Mouse (Mus musculus) right cerebral cortex, adult 18-20 months (tissue): ENCODE results near the gene Trim9.

Experiments used
- DNase-seq: peaks from one replicate; pipeline ENCODE4 v3.0.0; 2022; ENCODE audit warnings: mixed read lengths

The Trim9 gene

DNA sequence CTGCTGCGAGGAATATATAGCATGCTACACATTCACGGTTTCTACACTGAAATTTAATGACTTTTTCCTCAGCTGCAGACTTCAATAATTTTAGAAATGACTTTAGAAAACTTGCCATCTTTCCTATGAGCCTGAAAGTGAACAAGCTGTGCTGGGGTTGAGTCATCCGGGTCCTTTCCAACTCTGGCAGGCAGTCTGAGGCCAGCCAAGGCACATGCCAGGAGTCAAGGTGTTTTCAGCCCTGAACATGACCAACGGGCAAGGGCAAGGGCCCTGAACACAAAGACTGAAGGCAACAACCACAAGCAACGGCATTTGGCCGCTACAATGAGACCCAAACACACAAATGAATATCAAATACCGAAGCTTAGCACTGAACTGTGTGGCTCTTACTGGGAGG, 21.6 kb downstream of the Trim9 start:
- no peak for DNase-seq

DNA sequence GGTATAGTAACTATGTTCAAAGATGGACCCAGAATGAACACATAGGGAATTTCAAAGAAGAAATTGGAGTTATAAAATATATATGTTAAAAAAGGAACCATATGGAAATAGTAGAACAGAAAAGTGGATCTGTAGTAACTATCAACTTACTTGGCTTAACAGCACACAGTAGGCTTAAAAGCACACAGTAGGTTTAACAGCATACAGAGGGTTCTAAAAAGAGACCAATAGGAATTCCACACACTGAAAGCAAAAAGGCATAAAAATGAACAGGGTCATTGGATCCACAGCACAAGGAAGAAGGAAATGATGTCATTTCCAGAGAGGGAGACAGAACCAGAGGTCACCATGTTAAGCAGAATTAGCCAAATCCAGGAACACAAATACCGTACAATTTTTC, 24.6 kb downstream of the Trim9 start:
- DNase-seq = no peak

DNA sequence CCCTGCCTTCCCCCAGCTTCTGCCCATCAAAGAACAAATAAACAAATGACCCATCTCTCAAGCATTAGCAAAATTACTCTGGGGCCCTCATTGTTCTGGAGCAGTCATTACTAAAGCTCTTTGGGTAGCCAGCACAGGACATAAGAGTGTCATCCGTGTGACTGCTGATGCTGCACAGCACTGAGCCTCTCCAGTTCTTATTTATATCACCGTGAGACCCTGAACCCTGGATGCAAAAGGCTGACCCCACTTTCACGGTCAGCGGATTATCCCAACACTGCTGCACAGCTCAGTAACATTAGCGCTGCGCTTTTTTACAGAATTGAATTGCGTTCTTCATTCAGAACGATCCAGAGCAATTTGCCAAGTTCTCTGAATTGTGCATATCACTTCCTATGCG, 31.3 kb downstream of the Trim9 start:
- DNase-seq = no peak

GRCm38 (mm10) chr12:70307881-70308280, 39.5 kb downstream of the Trim9 start:
- no peak for DNase-seq

- DNase-seq = no peak
Observed at GRCm38 (mm10) chr12:70307062-70307461, 40.4 kb downstream of the Trim9 start.

DNA sequence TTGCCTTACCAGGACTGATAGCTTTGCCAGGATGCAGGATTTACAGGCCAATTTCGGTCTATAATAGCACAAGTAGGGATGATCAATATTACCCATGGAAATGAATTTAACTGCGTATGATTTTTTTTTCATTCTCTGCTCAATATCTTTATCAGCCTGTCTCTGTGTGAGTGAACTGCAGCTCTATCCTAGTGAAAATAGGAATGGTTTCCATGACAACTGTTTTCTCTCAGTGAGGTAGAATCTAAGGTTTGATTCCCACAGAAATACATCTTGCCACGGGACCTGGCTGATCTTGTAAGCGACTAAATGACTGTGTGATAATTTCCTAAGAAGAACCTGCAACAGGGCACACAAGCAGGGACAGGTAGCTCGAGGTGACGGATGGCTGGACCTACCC, 43.4 kb downstream of the Trim9 start:
- no peak for DNase-seq

GRCm38 (mm10) chr12:70303525-70303924, 43.9 kb downstream of the Trim9 start:
- DNase-seq = no peak

DNA sequence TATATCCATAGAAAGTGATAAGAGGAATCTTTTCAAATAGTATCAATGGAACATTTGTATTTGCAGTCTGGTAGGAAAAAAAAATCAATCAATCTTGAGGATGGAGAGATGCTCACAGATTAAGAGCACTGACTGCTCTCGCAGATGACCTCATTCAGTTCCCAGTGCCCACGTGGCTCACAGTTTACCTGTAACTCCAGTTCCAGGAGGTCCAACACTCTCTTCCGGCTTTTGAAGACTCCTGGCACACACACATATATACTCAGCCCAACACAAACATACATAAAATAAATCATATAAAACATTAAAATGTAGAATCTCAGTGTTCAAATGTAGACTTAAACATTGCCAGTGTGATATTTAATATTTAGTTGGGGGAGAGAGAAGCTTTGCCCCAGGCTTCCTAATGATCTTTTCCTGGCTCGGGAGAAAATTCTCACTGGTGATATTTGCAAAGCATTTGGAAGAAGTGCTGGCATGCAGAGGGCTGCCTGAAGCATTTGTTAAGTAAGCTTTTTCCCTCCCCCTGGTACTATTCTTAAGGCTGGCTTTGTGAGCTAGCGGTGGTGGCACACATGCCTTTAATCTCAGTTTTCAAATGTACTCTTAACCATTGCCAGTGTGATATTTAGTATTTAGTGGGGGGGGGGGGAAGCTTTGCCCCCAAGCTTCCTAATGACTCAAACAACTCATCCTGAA, 45.2 kb downstream of the Trim9 start:
- no peak for DNase-seq

DNA sequence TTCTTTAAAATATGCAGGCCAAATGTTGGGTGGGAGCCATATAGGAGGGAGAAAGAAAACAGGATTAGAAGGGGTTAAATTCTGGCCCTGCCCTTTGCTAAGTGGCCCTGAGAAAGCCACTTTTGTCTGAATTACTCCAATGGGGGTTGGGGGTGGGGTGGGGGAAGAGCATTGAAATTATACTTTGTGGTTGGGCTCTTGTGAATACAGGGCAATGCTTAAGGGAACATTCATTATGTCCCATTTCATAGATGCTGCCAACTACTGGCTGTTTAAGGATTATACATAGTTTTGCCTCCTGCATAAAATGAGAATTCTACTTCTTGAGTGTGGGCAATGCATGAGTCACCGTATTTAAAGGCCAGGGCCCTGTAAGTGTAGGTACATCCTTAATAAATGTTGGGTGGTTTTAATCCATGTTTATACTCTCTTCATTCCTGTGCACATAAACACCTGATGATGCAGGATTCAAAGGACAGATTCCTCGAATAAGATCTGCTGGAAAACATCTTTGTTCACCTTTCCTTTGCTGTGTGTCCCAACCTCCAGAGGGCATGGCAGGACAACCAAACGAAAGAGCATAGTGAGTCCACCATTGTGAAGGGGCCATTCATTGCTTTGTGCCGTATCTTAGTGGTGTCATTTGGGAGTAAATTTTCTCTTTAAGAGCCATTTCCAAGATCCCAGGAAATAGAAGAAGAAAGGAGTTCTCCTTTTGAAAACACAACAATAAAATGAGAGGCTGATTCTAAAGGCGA, 53.3 kb downstream of the Trim9 start:
- DNase-seq = no peak

DNA sequence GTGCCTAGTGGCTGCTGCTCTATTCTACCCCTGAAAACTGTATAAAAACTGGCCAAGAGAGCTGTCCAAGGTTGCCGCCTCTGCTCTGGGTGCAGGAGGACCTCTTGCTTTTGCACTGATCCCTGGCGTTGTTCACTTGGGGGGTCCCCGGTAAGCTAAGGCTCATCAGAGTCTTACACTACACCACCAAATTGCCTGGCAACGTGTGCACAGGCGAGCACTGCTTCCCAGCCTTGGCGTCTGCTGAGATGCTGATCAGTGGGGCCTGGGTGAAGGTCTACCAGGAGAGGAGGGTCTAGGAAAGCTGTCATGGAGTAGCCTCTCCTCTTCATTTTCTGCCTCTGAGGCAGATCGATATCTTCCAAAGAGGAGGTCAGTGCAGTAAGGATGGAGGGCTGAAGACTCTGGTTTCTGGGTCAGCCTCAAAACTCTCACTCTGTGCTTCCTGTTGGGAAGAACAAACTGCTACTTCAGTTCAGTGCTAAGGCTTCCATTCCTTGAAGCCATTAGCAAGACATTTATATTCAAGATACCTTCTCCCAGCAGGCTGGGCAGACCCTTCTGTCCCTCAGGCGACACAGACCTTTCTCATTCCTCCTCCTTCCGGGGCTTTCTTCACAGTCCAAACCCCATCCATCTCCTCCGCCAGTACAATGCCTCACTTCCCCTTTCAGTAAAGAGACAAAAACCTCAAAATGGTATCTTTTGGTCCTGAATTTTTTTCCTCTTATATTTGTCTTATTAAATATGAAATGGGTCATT, 54.1 kb downstream of the Trim9 start:
- DNase-seq = no peak

GRCm38 (mm10) chr12:70285521-70285920, 61.9 kb downstream of the Trim9 start:
- DNase-seq = no peak

DNA sequence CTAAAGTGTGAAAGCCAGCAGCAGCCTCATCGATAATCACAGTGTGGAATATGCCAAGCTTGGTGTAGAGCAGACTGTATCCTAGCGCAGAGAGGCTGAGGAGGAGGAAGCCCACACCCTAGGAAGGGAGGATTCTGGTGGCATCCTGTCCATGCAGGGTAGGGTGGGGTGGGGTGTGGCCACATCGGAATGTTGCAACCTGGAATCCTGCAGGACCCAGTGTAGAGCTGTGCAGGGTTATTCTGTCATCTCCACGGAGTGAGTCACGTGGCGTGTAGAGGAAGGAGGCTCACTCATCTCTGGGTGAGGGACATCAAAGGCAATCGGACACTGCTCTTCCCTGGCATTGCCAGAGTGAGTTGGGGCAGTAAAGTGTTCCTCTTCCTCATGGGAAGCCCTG, 62.4 kb downstream of the Trim9 start:
- no peak for DNase-seq

GRCm38 (mm10) chr12:70283116-70283731, 64.2 kb downstream of the Trim9 start:
- peak; percentile 73 for DNase-seq

- DNase-seq = no peak
Observed at GRCm38 (mm10) chr12:70280930-70281329, 66.5 kb downstream of the Trim9 start.

- no peak for DNase-seq
Observed at GRCm38 (mm10) chr12:70280381-70280780, 67.0 kb downstream of the Trim9 start.

GRCm38 (mm10) chr12:70277071-70277939, 70.1 kb downstream of the Trim9 start:
- no peak for DNase-seq

GRCm38 (mm10) chr12:70269724-70270123, 77.7 kb downstream of the Trim9 start:
- DNase-seq = no peak

DNA sequence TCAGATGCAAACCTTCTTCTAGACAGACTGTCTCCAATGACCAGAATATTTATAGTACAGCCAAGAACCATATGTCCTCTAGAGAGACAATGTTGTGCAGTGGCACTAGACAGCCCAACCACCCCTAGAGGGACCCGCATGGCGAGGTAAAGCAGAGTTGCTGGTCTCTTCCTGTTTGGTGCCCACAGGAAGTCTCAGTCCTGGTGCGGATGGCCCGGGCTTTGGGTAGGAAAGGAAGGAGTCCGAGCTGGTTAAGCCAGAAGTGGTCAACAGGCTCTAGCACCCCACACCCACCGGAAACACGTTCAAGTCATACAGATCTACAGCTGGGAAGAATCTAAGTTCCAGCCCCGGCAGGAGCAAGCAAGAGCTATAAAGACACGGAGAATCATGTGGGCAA, 80.1 kb downstream of the Trim9 start:
- no peak for DNase-seq

DNA sequence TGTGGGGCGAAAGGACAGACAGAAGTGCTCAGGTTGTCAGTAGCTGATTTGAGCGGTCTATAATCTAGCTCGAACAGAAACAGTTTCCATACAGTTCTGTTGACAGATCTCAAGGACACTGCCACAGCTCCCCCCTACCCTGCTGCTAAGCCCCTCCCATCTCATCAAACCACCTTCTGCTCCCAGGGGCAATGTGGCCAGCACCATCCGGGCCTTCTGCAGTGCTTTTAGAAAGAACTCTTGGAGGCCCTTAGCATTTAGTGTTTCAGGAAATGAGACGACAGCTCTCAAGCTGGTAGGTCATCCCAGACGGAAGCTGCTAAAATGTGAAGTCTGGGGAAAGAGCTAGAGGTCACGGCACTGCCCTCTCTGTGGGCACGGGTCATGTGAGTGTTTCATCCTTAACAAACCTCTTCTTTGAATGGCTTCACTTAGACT, 80.9 kb downstream of the Trim9 start:
- no peak for DNase-seq

DNA sequence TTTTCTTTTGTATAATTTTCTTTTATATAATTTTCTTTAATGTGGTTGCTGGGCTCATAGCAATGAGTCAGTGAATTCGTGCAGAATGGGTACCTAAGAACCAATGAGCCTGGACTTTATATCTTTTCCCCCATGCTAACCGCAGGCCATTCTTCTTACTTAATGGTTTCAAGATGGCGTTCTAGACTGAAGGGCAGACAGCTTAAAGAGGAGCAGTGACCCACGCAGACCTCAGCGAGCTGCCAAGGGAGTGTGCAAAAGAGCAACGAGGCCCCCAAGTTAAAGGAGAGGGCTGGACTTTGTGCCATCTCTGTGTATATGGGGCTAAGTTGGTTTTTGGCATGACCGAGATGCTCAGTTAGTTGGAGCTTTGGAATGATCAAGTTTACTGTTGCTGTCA, 83.7 kb downstream of the Trim9 start:
- no peak for DNase-seq

DNA sequence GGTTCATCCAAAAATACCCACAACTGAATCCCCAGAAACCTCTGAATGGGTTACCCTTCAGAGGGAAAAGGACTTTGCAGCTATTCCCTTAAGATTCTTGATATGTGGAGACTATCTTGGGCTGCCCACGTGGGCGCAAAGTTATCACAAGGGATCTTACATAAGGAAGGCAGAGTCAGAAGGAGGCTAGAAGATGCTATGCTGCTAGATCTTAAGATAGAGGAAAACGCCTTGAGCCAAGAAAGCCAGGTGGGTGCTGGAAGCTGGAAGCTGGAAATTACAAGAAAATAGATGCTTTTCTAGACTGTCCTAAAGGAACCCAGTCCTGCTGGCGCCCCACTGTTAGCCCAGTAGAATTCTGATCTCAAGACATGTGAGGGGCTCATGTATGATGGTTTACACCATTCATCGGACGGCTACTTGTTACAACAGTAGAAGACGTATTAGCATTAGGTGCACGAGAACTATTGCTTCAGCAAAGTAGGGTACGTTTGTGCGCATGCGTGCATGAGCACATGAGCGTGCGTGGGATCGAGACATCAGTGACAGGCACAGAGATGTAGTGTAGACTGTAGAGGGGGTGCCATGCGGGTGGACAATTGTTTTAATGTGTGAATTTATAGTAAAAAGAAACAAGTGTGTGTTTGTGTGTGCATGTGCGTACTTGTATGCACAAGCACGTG, 85.0 kb downstream of the Trim9 start:
- peak; percentile 88 for DNase-seq
